In genomic region chr5:147848164-147848863, GRCm38 (mm10) we compare ENCODE assay signal across 8 mouse cellular contexts. TPM values are rescaled to one million over a fixed set of nuclear protein-coding genes. Genes with fewer than 3 reads are reported as not detected.
DNase-seq lines count a peak whose midpoint lies in the region; ATAC-seq lines count a peak whose summit lies in the region.

No protein-coding gene starts in this region.

- H3K4me1 ChIP-seq in limb, embryonic 10.5 days, result no peaks in the 10 kb centered on the region
- H3K4me1 ChIP-seq in stomach, embryonic 15.5 days, result 0 out of 2 replicates have a peak, but pooled peaks cover 6% of the 10 kb centered on the region

- no peak overlapping the region for H3K27ac ChIP-seq in limb, embryonic 10.5 days
- H3K27ac ChIP-seq in stomach, embryonic 15.5 days, result no peak overlapping the region

- peak; percentile 93 for DNase-seq in 3T3-L1 (ENCODE audit: low read depth, low spot score)
- peak; percentile 89 for DNase-seq in NIH3T3 (ENCODE audit: low read depth)
- peak; percentile 86 to 88 for DNase-seq in cerebellum, postnatal 14 days
- DNase-seq in gastrocnemius, adult 18-20 months (ENCODE audit: low spot score), result peak; percentile 54
- DNase-seq in induced T-regulatory cell, adult 2 months (ENCODE audit: low read depth), result peak; percentile 76
- DNase-seq in limb, embryonic 10.5 days (ENCODE audit: low spot score), result peak; percentile 82

- H3K4me3 ChIP-seq in limb, embryonic 10.5 days, result no peak overlapping the region
- H3K4me3 ChIP-seq in stomach, embryonic 15.5 days (replicated peaks), result no peak overlapping the region

- no peaks in the 10 kb centered on the region for H3K36me3 ChIP-seq in limb, embryonic 10.5 days
- H3K36me3 ChIP-seq in stomach, embryonic 15.5 days, result no peaks in the 10 kb centered on the region

- no peaks in the 10 kb centered on the region for H3K27me3 ChIP-seq in limb, embryonic 10.5 days (ENCODE audit: low read depth, poor library complexity, severe bottlenecking)
- H3K27me3 ChIP-seq in stomach, embryonic 15.5 days (replicated peaks), result no peaks in the 10 kb centered on the region

- H3K4me2 ChIP-seq in stomach, embryonic 15.5 days, result no peak overlapping the region

- peak; percentile 45 for ATAC-seq in monocyte, adult 5-6 weeks (replicated peaks; ENCODE audit: insufficient number of reproducible peaks, low FRiP score, low TSS enrichment, poor library complexity, severe bottlenecking)
- 0 out of 2 replicates have a peak, but pooled peaks have one; percentile 34 for ATAC-seq in stomach, embryonic 15.5 days (ENCODE audit: insufficient read depth, low FRiP score, low read depth)

- WGBS in limb, embryonic 10.5 days, result 25% methylated on average over 16 of the region's 16 CpGs
- 24% methylated on average over 16 of the region's 16 CpGs for WGBS in stomach, embryonic 15.5 days

- no peak overlapping the region for H3K9ac ChIP-seq in stomach, embryonic 15.5 days

- H3K9me3 ChIP-seq in limb, embryonic 10.5 days (replicated peaks), result no peaks in the 10 kb centered on the region
- no peaks in the 10 kb centered on the region for H3K9me3 ChIP-seq in stomach, embryonic 15.5 days

RNA-seq across cellular contexts. Expression of gene Pomp, which starts 11.9 kb away (rescaled TPM):
- total RNA-seq in gastrocnemius, adult 18-20 months (2021), result 100 to 1,000 TPM; 138 to 152 TPM
- polyA plus RNA-seq in limb, embryonic 10.5 days (2016; fragmentation: Nextera tagmentation; extraction: Ambion mirVana), result 467 and 519 TPM in 2 replicates
- total RNA-seq in monocyte, adult 5-6 weeks (2017), result 117 to 137 TPM (median 124 TPM) in 3 replicates
- polyA plus RNA-seq in stomach, embryonic 15.5 days (2015; fragmentation: Nextera tagmentation; extraction: Ambion mirVana), result 384 and 481 TPM in 2 replicates

RNA-seq across cellular contexts. Expression of gene Slc46a3, which starts 46.3 kb away (rescaled TPM):
- 10 to 100 TPM; 10.3 to 10.8 TPM for total RNA-seq in gastrocnemius, adult 18-20 months (2021)
- 1.3 and 2.4 TPM in 2 replicates for polyA plus RNA-seq in limb, embryonic 10.5 days (2016; fragmentation: Nextera tagmentation; extraction: Ambion mirVana)
- total RNA-seq in monocyte, adult 5-6 weeks (2017), result 62.3 to 109 TPM (median 79.3 TPM) in 3 replicates
- 4.7 and 5.7 TPM in 2 replicates for polyA plus RNA-seq in stomach, embryonic 15.5 days (2015; fragmentation: Nextera tagmentation; extraction: Ambion mirVana)
